Mouse (Mus musculus): ENCODE measurements at regions not wholly inside any gene's neighbourhood (a gene's known extent, or its start where the extent isn't known, plus 50 kb on each side); places are given as distances from the start of the nearest gene placed in this dataset.

- H3K4me1 ChIP-seq (ENCODE audit: control insufficient read depth, insufficient read depth, low read length): no peaks in the 10 kb centered on the region
Observed at GRCm38 (mm10) chr3:66422445-66423037, 125.9 kb upstream of the Veph1 start.

GRCm38 (mm10) chr3:66410706-66411277, 114.2 kb upstream of the Veph1 start:
- no peak overlapping the region for H3K4me3 ChIP-seq (ENCODE audit: insufficient read depth, low read depth, low read length)
- no peaks in the 10 kb centered on the region for H3K4me1 ChIP-seq (ENCODE audit: control insufficient read depth, insufficient read depth, low read length)
- 21% methylated on average over 11 of the region's 11 CpGs for WGBS
- no peak overlapping the region for H3K27ac ChIP-seq (ENCODE audit: insufficient read depth, low read depth, low read length)
- no peak for TF ChIP-seq POLR2A (IDR thresholded peaks at IDR 0.05; ENCODE audit: insufficient read depth, low read depth, low read length)
- TF ChIP-seq CTCF (IDR thresholded peaks at IDR 0.05; ENCODE audit: insufficient read depth, low read depth, low read length): no peak

More at GRCm38 (mm10) chr3:66422445-66423037, 125.9 kb upstream of the Veph1 start:
- no peak overlapping the region for H3K27ac ChIP-seq (ENCODE audit: insufficient read depth, low read depth, low read length)
- H3K4me3 ChIP-seq (ENCODE audit: insufficient read depth, low read depth, low read length): no peak overlapping the region
- 60% methylated on average over 6 of the region's 6 CpGs for WGBS
- no peak for TF ChIP-seq POLR2A (IDR thresholded peaks at IDR 0.05; ENCODE audit: insufficient read depth, low read depth, low read length)
- no peak for TF ChIP-seq CTCF (IDR thresholded peaks at IDR 0.05; ENCODE audit: insufficient read depth, low read depth, low read length)

GRCm38 (mm10) chr3:66408791-66409190, 112.2 kb upstream of the Veph1 start:
- Histone ChIP-seq H3K4me1 (ENCODE audit: control insufficient read depth, insufficient read depth, low read length) (no peaks in the 10 kb centered on the region), H3K27ac (ENCODE audit: insufficient read depth, low read depth, low read length) (no peak overlapping the region), H3K4me3 (ENCODE audit: insufficient read depth, low read depth, low read length) (no peak overlapping the region)
- TF ChIP-seq CTCF (IDR thresholded peaks at IDR 0.05; ENCODE audit: insufficient read depth, low read depth, low read length) (no peak), POLR2A (IDR thresholded peaks at IDR 0.05; ENCODE audit: insufficient read depth, low read depth, low read length) (no peak)
- WGBS: 90% methylated on average over 7 of the region's 7 CpGs

DNA sequence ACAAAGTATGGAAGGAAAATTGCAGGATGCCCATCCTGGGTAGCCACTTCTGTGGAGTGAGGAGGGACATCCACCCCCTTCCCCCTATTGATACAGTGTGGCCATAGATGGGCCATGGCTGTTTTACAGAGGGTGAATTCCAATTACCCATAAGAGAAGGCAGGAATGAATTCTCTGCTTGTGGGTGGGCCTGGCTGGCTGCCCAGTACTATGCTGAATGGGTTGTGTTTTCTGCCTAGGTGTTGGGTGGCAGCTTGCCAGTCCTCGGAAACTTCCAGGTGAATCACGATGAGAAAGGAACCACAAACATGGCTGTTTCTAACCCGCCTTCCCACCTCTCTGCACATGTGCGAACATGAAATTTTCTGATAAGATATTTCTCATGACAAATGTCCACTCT, 109.0 kb upstream of the Veph1 start:
- TF ChIP-seq CTCF (IDR thresholded peaks at IDR 0.05; ENCODE audit: insufficient read depth, low read depth, low read length) (no peak), POLR2A (IDR thresholded peaks at IDR 0.05; ENCODE audit: insufficient read depth, low read depth, low read length) (no peak)
- Histone ChIP-seq H3K27ac (ENCODE audit: insufficient read depth, low read depth, low read length) (no peak overlapping the region), H3K4me1 (ENCODE audit: control insufficient read depth, insufficient read depth, low read length) (no peaks in the 10 kb centered on the region), H3K4me3 (ENCODE audit: insufficient read depth, low read depth, low read length) (no peak overlapping the region)
- 56% methylated on average over 4 of the region's 4 CpGs for WGBS

GRCm38 (mm10) chr3:66403707-66404106, 107.1 kb upstream of the Veph1 start:
- no peak overlapping the region for H3K27ac ChIP-seq (ENCODE audit: insufficient read depth, low read depth, low read length)
- no peak overlapping the region for H3K4me3 ChIP-seq (ENCODE audit: insufficient read depth, low read depth, low read length)
- H3K4me1 ChIP-seq (ENCODE audit: control insufficient read depth, insufficient read depth, low read length): no peaks in the 10 kb centered on the region
- 91% methylated on average over 2 of the region's 2 CpGs for WGBS
- TF ChIP-seq POLR2A (IDR thresholded peaks at IDR 0.05; ENCODE audit: insufficient read depth, low read depth, low read length) (no peak), CTCF (IDR thresholded peaks at IDR 0.05; ENCODE audit: insufficient read depth, low read depth, low read length) (no peak)

DNA sequence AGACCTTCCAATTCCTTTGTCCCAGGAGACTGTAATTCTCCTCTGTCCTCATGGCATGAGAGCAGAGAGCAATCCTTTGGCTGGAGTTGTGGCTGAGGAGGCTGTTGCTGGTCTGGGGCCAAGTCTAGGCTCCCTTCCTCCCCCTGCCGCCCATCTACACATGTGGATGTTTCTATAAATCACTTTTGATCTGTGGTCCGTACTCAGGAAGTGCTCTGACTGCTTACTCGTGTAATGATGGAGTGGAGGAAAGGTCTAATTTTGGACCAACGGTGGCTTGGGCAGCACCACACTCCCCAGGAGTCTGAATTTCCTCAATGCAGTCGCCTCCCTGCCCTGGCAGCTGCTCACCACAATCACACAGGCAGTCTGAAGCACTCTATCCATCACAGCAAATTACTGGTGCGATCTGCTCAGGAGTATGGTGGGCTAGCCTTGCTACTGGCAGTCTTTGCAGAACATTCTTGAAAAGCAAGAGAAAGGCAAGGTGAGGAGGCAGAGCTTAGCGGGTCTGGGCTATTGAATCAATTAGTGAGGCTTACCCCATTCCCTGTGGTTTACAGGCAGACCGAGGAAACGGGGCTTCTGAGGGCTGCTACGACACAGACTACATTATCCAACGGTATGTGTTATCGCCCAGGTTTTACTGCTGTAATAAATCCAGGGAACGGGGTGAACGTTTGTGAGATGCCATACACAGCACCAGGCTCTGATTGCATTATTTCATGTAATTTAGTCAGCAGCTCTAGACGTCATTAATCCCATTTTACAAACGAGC, 104.3 kb upstream of the Veph1 start:
- no peak for TF ChIP-seq CTCF (IDR thresholded peaks at IDR 0.05; ENCODE audit: insufficient read depth, low read depth, low read length)
- no peak for TF ChIP-seq POLR2A (IDR thresholded peaks at IDR 0.05; ENCODE audit: insufficient read depth, low read depth, low read length)
- H3K4me3 ChIP-seq (ENCODE audit: insufficient read depth, low read depth, low read length): no peak overlapping the region
- 56% methylated on average over 16 of the region's 16 CpGs for WGBS
- no peak overlapping the region for H3K27ac ChIP-seq (ENCODE audit: insufficient read depth, low read depth, low read length)
- no peaks in the 10 kb centered on the region for H3K4me1 ChIP-seq (ENCODE audit: control insufficient read depth, insufficient read depth, low read length)

DNA sequence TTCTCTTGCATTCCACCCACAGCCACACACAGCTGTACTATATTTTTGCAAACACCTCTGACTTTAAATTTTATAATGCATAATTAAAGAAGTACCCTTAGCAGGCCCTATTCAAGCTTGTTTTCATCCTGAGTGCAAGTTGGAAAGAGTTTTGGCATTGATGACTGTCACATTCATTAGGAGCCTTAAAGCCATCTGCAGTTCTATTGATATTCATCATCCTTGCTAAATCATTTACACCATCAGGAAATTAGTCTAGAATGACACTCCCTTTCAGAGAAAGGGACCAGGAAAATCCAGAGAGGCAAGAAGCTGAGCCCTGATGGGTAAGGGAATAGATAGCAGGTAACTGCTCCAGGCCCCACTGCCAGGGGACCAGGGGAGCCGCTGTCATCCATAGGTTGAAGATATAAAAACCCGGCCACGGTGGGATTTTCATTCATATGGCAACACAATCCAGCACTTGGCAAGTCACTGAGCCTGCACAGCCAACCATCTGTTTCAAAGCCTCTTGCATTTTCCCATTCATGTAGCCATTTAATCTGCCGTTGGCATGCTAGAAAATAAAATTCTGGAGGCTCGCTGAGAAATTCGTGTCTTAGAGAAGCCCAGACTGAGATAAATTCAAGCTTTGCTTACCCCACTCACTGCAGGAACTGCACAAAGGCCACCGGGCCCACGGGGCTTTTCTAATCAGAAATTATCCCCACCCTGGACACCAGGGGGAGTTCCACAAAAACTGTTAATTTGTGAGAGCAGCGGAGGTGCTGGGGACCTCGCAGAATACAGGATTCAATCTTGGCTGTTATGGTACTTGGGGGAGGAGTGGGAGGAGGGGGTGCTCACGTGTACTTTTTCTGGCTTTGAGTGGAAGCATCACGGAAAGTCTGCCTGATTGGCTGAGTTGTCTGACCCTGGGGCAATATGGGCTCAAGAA, 101.8 kb upstream of the Veph1 start:
- Histone ChIP-seq H3K27ac (ENCODE audit: insufficient read depth, low read depth, low read length) (no peak overlapping the region), H3K4me1 (ENCODE audit: control insufficient read depth, insufficient read depth, low read length) (no peaks in the 10 kb centered on the region), H3K4me3 (ENCODE audit: insufficient read depth, low read depth, low read length) (no peak overlapping the region)
- TF ChIP-seq POLR2A (IDR thresholded peaks at IDR 0.05; ENCODE audit: insufficient read depth, low read depth, low read length) (no peak), CTCF (IDR thresholded peaks at IDR 0.05; ENCODE audit: insufficient read depth, low read depth, low read length) (no peak)
- 28% methylated on average over 12 of the region's 12 CpGs for WGBS

- TF ChIP-seq CTCF (IDR thresholded peaks at IDR 0.05; ENCODE audit: insufficient read depth, low read depth, low read length) (no peak), POLR2A (IDR thresholded peaks at IDR 0.05; ENCODE audit: insufficient read depth, low read depth, low read length) (no peak)
- H3K27ac ChIP-seq (ENCODE audit: insufficient read depth, low read depth, low read length): no peak overlapping the region
- WGBS: 74% methylated on average over 14 of the region's 14 CpGs
- no peaks in the 10 kb centered on the region for H3K4me1 ChIP-seq (ENCODE audit: control insufficient read depth, insufficient read depth, low read length)
- H3K4me3 ChIP-seq (ENCODE audit: insufficient read depth, low read depth, low read length): no peak overlapping the region
Observed at GRCm38 (mm10) chr3:66375088-66375910, 78.7 kb upstream of the Veph1 start.
